Mouse (Mus musculus) leukemia stem cell, adult 10-12 weeks (primary cell): ENCODE data around the gene Plk1. TPM values are rescaled to one million over a fixed set of nuclear protein-coding genes. Genes with fewer than 3 reads are reported as not detected.

ENCODE experiments used
- polyA plus RNA-seq: library from polyadenylated mRNA; stranded (reverse); fragments of >175 nt; gene quantifications from 2 replicates; pipeline ENCODE4 v1.2.3, GENCODE M21; 2012; ENCODE audit warnings: low replicate concordance

Gene Plk1
- polyA plus RNA-seq: 91.3 and 152 TPM in 2 replicates

DNA sequence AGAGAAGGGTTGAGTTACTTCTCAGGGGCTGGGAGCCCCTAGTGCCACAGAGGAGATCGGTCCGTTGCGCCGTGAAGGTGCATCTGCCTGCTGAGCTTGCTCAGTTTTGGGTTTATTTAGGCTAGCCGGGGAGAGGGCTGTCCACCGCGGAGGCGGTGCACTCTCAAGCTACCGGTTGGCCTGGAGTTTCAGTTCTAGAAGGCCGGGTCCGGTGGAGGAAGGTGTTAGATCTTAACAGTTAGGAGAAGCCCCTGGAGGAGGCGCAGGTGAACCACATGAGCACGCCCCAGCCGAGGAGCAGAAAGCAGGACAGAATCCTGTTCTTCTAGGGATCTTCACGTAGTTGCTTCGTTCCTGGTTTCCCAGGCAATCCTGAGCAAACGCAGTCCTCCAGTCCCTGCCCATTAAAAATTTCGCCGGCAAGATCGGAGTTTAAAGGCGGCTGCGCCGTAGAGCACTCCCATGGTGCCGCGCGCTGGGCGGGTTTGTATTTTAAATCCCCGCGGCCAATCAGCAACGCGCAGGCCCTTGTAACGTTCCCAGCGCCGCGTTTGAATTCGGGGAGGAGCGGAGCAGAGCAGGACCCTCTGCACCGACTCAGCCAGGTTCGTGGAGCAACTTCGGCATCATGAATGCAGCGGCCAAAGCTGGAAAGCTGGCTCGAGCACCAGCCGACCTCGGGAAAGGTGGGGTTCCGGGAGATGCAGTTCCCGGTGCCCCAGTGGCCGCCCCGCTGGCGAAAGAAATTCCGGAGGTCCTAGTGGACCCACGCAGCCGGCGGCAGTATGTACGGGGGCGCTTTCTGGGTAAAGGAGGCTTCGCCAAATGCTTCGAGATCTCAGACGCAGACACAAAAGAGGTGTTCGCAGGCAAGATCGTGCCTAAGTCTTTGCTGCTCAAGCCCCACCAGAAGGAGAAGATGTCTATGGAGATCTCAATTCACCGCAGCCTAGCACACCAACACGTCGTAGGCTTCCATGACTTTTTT lies at the start of gene Plk1:
Gene Plk1 (plus strand): TSS at position 525 of the 988 bp plus-strand sequence.

DNA sequence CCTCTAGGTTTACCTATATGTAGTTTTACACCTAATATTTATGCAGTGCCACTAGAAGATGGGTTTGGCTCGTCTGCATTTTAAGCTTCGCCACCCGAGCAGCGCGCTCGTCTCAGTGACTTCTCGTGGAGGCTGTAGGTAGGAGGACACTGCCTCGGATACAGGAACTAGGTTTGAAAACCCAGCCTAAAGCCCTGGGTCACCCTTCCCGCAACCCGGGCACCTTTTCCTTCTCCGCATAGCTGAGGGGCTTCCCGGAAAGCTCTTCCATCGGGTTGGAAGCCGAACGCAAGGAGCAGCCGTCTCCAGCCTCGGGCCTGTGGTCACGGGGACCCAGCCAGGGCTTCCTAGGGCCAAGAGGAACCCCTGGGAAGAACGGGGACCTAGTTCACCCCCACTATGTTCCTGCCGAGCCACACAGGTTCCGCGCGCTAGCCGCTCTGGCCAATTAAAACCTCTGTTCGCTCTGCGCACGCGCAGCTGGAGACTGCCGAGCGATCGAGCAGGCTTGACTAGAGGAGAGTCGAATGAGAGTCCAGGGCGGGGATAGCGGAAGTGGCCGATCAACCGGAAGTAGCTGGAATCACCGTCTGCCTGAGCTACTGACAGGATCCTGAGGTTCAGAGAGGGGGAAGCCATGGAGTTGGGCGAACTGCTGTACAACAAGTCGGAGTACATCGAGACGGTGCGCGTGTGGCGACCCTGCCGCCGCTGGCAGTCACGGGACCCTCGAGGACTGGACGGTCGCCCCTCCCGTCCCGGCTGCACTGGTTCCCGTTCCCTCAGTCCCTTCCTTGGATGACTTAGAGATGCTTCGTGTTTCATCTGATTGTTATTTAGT lies 26.5 kb upstream of the Plk1 start, which contains the start of the genes Palb2 and Dctn5:
Gene Palb2 (minus strand): TSS at position 489 of the 841 bp plus-strand sequence.
Gene Dctn5 (plus strand): TSS at position 545 of the 841 bp plus-strand sequence.

DNA sequence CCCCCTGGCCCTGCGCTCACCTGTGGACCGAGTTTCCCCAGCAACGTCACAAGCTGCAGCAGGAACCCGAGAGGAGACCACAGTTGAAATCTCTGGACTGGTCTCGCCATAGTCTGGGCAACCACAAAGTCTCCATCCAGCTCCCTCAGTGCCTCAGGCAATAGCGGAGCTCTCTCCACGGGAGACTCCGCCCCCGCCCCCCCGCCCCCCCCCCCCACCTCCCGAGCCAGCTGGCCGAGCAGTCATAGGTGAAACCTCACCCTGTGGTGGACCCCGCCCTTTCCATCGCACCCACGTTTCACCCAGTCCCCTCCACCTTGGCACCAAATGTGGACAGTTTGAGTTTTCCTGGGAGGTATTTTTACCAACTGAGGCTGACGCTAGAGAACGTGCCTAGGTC lies 26.8 kb downstream of the Plk1 start, which contains the start of gene Ern2:
Gene Ern2 (minus strand): TSS at position 165 of the 400 bp plus-strand sequence.

DNA sequence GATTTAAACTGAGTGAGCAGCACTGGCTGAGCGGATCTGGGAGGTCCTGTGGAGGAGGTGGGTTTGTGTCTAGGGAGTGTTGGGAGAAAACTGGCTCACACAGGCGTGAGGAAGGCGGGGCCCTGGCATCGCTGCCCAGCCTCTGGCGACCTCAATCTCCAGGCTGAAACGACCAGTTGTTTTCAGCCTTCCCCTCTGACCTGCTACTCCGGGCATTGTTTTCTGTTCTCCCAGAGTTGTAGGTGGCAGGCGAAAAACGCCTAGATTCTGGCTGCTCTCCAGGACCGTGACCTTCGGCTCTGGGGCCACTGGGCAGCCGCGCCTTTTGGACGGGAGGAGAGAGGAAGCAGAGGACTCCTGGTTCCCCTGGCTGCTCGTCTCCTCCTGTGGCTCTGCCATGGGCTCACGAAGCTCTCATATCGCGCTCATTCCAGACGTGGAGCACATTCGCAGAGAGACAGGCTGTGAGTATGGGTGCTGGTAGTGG lies 60.1 kb downstream of the Plk1 start, which contains the start of gene Chp2:
Gene Chp2 (plus strand): TSS at position 182 of the 487 bp plus-strand sequence.

Other genes starting within 250 kb of the Plk1 start
- gene Cog7, start 177.7 kb upstream of the Plk1 start, polyA plus RNA-seq: 5.0 and 6.4 TPM in 2 replicates
- 71.3 and 115 TPM in 2 replicates for gene Gga2, start 138.2 kb upstream of the Plk1 start, polyA plus RNA-seq
- gene Ubfd1, start 92.3 kb upstream of the Plk1 start, polyA plus RNA-seq: 19.6 and 43.1 TPM in 2 replicates
- gene Ears2, start 92.2 kb upstream of the Plk1 start, polyA plus RNA-seq: 8.2 and 12.2 TPM in 2 replicates
- 807 and 1,445 TPM in 2 replicates for gene Ndufab1, start 57.6 kb upstream of the Plk1 start, polyA plus RNA-seq
- gene Palb2, start 26.5 kb upstream of the Plk1 start, polyA plus RNA-seq: 1.7 and 2.3 TPM in 2 replicates
- 4.3 TPM in 2 replicates for gene Dctn5, start 26.4 kb upstream of the Plk1 start, polyA plus RNA-seq
- not detected in 2 replicates for gene Ern2, start 26.8 kb downstream of the Plk1 start, polyA plus RNA-seq
- gene Chp2, start 60.1 kb downstream of the Plk1 start, polyA plus RNA-seq: 0.24 TPM in 2 replicates
- gene Prkcb, start 129.3 kb downstream of the Plk1 start, polyA plus RNA-seq: 8.0 and 8.4 TPM in 2 replicates